Mouse (Mus musculus): ENCODE results near the gene Nod1. TPM values are rescaled to one million over a fixed set of nuclear protein-coding genes. Genes with fewer than 3 reads are reported as not detected.

The Nod1 gene
- polyA plus RNA-seq (2012; rRNA removed; ENCODE audit: low replicate concordance), result 49.8 and 58.0 TPM in 2 replicates

GRCm38 (mm10) chr6:54972111-54972928, at the start of gene Nod1:
Nod1 (minus strand) TSS chr6:54972612.

GRCm38 (mm10) chr6:54992734-54993260, 20.4 kb upstream of the Nod1 start, which contains the start of gene Ggct:
Ggct (minus strand) TSS chr6:54992950.

Other genes starting within 250 kb of the Nod1 start
- 11.5 and 14.5 TPM in 2 replicates for gene Znrf2, start 155.7 kb downstream of the Nod1 start, polyA plus RNA-seq (2012; rRNA removed; ENCODE audit: low replicate concordance)
- gene Ggct, start 20.3 kb upstream of the Nod1 start, polyA plus RNA-seq (2012; rRNA removed; ENCODE audit: low replicate concordance), result 1.2 and 2.6 TPM in 2 replicates
- 41.0 and 57.6 TPM in 2 replicates for gene Gars, start 65.4 kb upstream of the Nod1 start, polyA plus RNA-seq (2012; rRNA removed; ENCODE audit: low replicate concordance)
- gene Crhr2, start 160.4 kb upstream of the Nod1 start, polyA plus RNA-seq (2012; rRNA removed; ENCODE audit: low replicate concordance), result 0.90 and 1.3 TPM in 2 replicates
- 16.3 and 35.6 TPM in 2 replicates for gene Inmt, start 202.4 kb upstream of the Nod1 start, polyA plus RNA-seq (2012; rRNA removed; ENCODE audit: low replicate concordance)
- 8.5 and 19.0 TPM in 2 replicates for gene Mindy4, start 230.8 kb upstream of the Nod1 start, polyA plus RNA-seq (2012; rRNA removed; ENCODE audit: low replicate concordance)

Data from subcutaneous adipose tissue, adult 2 months (tissue).